Mouse (Mus musculus) heart, postnatal 10 days (tissue): Measurements from ENCODE around the gene Fgl2. TPM values are rescaled to one million over a fixed set of nuclear protein-coding genes. Genes with fewer than 3 reads are reported as not detected.

Experiments
- total RNA-seq, 2 experiments: library from RNA; stranded (reverse); gene quantifications; 2 replicates each; pipeline ENCODE4 v1.2.3; 2021

Gene Fgl2
- total RNA-seq, 2 experiments from 2014 or later = 43.8 to 49.0 TPM

Other genes starting within 250 kb of the Fgl2 start
- gene Gsap, start 186.4 kb upstream of the Fgl2 start, total RNA-seq = 1 to 10 TPM; 4.5 to 5.9 TPM
- gene Ccdc146, start 52.0 kb downstream of the Fgl2 start, total RNA-seq = 1 to 10 TPM; 2.7 to 3.4 TPM
- gene Fam185a, start 52.3 kb downstream of the Fgl2 start, total RNA-seq = 10 to 100 TPM; 10.7 to 12.3 TPM
- 10 to 100 TPM; 13.4 to 14.7 TPM for gene Lrrc17, start 170.9 kb downstream of the Fgl2 start, total RNA-seq